Comparison of ENCODE assay signal across 9 mouse cellular contexts in genomic region chr3:126997391-126998007, GRCm38 (mm10).
DNase-seq lines count a peak whose midpoint lies in the region; ATAC-seq and TF ChIP-seq lines count a peak whose summit lies in the region.
"Had no signal": no experiment of that assay in that cellular context is flagged by ENCODE, and none has a peak within 500 bp of the region (broad histone marks: within the 10 kb centered on the region; RNA-seq: fewer than 3 reads in every experiment).

No protein-coding gene starts in this region.

- no peaks in the 10 kb centered on the region for H3K9me3 ChIP-seq in hindbrain, embryonic 14.5 days (ENCODE audit: control insufficient read depth, low read length)
- H3K9me3 ChIP-seq in midbrain, embryonic 16.5 days (replicated peaks; ENCODE audit: control insufficient read depth, low read length, poor library complexity, severe bottlenecking), result no peaks in the 10 kb centered on the region

- no peaks in the 10 kb centered on the region for H3K36me3 ChIP-seq in kidney, adult 2 months (ENCODE audit: control insufficient read depth, insufficient read depth, low read length)
- peaks cover 33% of the 10 kb centered on the region for H3K36me3 ChIP-seq in hindbrain, embryonic 14.5 days (replicated peaks; ENCODE audit: control insufficient read depth, insufficient read depth)
- peaks cover 5% of the 10 kb centered on the region for H3K36me3 ChIP-seq in midbrain, embryonic 16.5 days (ENCODE audit: control insufficient read depth, insufficient read depth, low read length)

- 24% methylated on average over 17 of the region's 17 CpGs for WGBS in kidney, adult 2 months
- WGBS in hindbrain, embryonic 14.5 days, result 6% methylated on average over 17 of the region's 17 CpGs
- 3% methylated on average over 17 of the region's 17 CpGs for WGBS in midbrain, embryonic 16.5 days

- no peaks in the 10 kb centered on the region for H3K4me1 ChIP-seq in kidney, adult 2 months (ENCODE audit: control insufficient read depth, insufficient read depth, low read length)
- H3K4me1 ChIP-seq in hindbrain, embryonic 14.5 days (replicated peaks; ENCODE audit: control insufficient read depth, insufficient read depth, low read length), result peaks cover 31% of the 10 kb centered on the region
- peaks cover 31% of the 10 kb centered on the region for H3K4me1 ChIP-seq in midbrain, embryonic 16.5 days (ENCODE audit: control insufficient read depth, insufficient read depth, low read length)

- H3K9ac ChIP-seq in hindbrain, embryonic 14.5 days, result peak overlapping the region; percentile 22; the same call in 1 of the 2 replicates
- H3K9ac ChIP-seq in midbrain, embryonic 16.5 days (ENCODE audit: low read depth, low read length), result no peak overlapping the region

- ATAC-seq in hindbrain, embryonic 14.5 days (ENCODE audit: low FRiP score), result no peak
- peak; percentile 40 for ATAC-seq in midbrain, embryonic 16.5 days

- H3K27ac ChIP-seq in kidney, adult 2 months (ENCODE audit: insufficient read depth, low read depth, low read length), result no peak overlapping the region
- peak overlapping the region; percentile 70 for H3K27ac ChIP-seq in hindbrain, embryonic 14.5 days
- peak overlapping the region; percentile 68 for H3K27ac ChIP-seq in midbrain, embryonic 16.5 days (ENCODE audit: low read length)
- H3K27ac ChIP-seq: macrophage had no signal

- TF ChIP-seq CTCF in kidney, adult 2 months (conservative IDR thresholded peaks at IDR 0.05; ENCODE audit: insufficient read depth, insufficient read length, low read depth, low read length), result peak; percentile 47

- TF ChIP-seq POLR2A in kidney, adult 2 months (IDR thresholded peaks at IDR 0.05; ENCODE audit: low read depth, low read length), result no peak

- H3K27me3 ChIP-seq in kidney, adult 2 months (replicated peaks; ENCODE audit: control insufficient read depth, insufficient read depth, low read length), result no peaks in the 10 kb centered on the region
- no peaks in the 10 kb centered on the region for H3K27me3 ChIP-seq in hindbrain, embryonic 14.5 days (ENCODE audit: control insufficient read depth, insufficient read depth, low read length)
- H3K27me3 ChIP-seq in midbrain, embryonic 16.5 days (ENCODE audit: control insufficient read depth, insufficient read depth, low read depth, low read length), result no peaks in the 10 kb centered on the region

- H3K4me3 ChIP-seq in kidney, adult 2 months (ENCODE audit: insufficient read depth, low read depth, low read length), result no peak overlapping the region
- H3K4me3 ChIP-seq in hindbrain, embryonic 14.5 days (replicated peaks; ENCODE audit: low read length), result peak overlapping the region; percentile 11
- H3K4me3 ChIP-seq in midbrain, embryonic 16.5 days (ENCODE audit: low read depth, low read length), result no peak overlapping the region

- DNase-seq in kidney, adult 2 months, result no peak
- DNase-seq in kidney, adult 18-20 months, result no peak
- peak; percentile 79 for DNase-seq in embryo, embryonic 10.5 days (ENCODE audit: low spot score)
- no peak for DNase-seq in hindbrain, embryonic 14.5 days (ENCODE audit: low spot score)
- no peak for DNase-seq in urinary bladder, postnatal 4 days (ENCODE audit: low spot score in 2 of 2)
- DNase-seq in natural killer cell, adult 2 months (ENCODE audit: low spot score in 2 of 2), result no peak
- no peak for DNase-seq in right cerebral cortex, postnatal 25 days

- H3K4me2 ChIP-seq in hindbrain, embryonic 14.5 days (replicated peaks), result peak overlapping the region; percentile 46
- H3K4me2 ChIP-seq in midbrain, embryonic 16.5 days (ENCODE audit: low read length), result peak overlapping the region; percentile 33
